Mouse (Mus musculus) stomach, postnatal 0 days (tissue): ENCODE results near the gene Btbd9.

Source experiments
- CTCF ChIP-seq: IDR thresholded peaks from 2 replicates; pipeline ENCODE4 v1.5.1; 2016; ENCODE audit warnings: antibody characterized with exemption, low read depth, mild to moderate bottlenecking, moderate library complexity
- EP300 ChIP-seq: optimal IDR thresholded peaks from 2 replicates; pipeline ENCODE3; 2016; ENCODE audit warnings: antibody characterized with exemption

- no peak for TF ChIP-seq EP300
- no peak for TF ChIP-seq CTCF
These were observed 396.1 kb downstream of the Btbd9 start for GRCm38 (mm10) chr17:30180197-30180596.
